Mouse (Mus musculus) olfactory bulb, adult 2 months (tissue): Measurements from ENCODE around the gene Srp9.

Source experiments
- CTCF ChIP-seq: fragments of 200-500 bp; IDR thresholded peaks from 2 replicates; pipeline ENCODE4 v1.5.1; 2012; ENCODE audit warnings: low read depth, mild to moderate bottlenecking, low read length, moderate library complexity; ENCODE audit not compliant: insufficient read depth
- POLR2A ChIP-seq: fragments of 200-500 bp; IDR thresholded peaks from 2 replicates; pipeline ENCODE4 v1.6.1; 2012; ENCODE audit warnings: mild to moderate bottlenecking, low read depth, low read length, moderate library complexity; ENCODE audit not compliant: insufficient read depth

GRCm38 (mm10) chr1:182181456-182182305 is 57.1 kb downstream of the Srp9 start:
- TF ChIP-seq POLR2A: no peak
- no peak for TF ChIP-seq CTCF
